Mouse (Mus musculus): ENCODE results near the gene Steap3.

DNA sequence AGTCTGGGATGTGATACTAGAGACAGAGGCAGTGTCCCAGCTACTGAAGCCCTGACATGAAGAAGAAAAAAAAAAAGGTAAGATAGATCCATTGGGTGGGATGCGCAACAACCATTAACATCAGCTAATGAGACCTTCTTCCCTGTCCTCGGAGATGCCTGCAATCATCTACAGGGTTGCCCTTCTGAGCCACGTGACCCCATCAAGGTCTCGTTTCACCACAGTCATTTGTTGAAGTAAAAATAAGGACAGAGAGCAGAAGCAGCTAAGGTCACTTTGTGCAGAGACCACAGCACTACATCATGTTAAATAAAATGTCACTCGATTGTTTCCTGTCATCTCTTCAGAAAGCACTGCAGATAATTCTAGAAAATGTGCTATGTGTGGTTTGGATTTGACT, 68.7 kb downstream of the Steap3 start:
- TF ChIP-seq CTCF (IDR thresholded peaks at IDR 0.05; ENCODE audit: low read depth, low read length) (no peak), POLR2A (IDR thresholded peaks at IDR 0.05; ENCODE audit: extremely low read depth, insufficient read depth, low read length) (no peak)

Measured in liver, adult 2 months (tissue).